Mouse (Mus musculus) thymus, adult 2 months (tissue): Measurements from ENCODE around the gene Dnah12.

Experiments
- CTCF ChIP-seq: fragments of 200-500 bp; IDR thresholded peaks from 2 replicates; pipeline ENCODE4 v1.5.1; 2012; ENCODE audit warnings: mild to moderate bottlenecking, control low read depth, low read length, moderate library complexity, borderline replicate concordance; ENCODE audit not compliant: control insufficient read depth, poor library complexity, insufficient read depth; ENCODE audit errors: extremely low read depth
- POLR2A ChIP-seq: fragments of 200-500 bp; IDR thresholded peaks from 2 replicates; pipeline ENCODE4 v1.6.1; 2012; ENCODE audit warnings: mild to moderate bottlenecking, low read length, control low read depth, moderate library complexity; ENCODE audit not compliant: control insufficient read depth, poor library complexity, insufficient read depth; ENCODE audit errors: extremely low read depth

DNA sequence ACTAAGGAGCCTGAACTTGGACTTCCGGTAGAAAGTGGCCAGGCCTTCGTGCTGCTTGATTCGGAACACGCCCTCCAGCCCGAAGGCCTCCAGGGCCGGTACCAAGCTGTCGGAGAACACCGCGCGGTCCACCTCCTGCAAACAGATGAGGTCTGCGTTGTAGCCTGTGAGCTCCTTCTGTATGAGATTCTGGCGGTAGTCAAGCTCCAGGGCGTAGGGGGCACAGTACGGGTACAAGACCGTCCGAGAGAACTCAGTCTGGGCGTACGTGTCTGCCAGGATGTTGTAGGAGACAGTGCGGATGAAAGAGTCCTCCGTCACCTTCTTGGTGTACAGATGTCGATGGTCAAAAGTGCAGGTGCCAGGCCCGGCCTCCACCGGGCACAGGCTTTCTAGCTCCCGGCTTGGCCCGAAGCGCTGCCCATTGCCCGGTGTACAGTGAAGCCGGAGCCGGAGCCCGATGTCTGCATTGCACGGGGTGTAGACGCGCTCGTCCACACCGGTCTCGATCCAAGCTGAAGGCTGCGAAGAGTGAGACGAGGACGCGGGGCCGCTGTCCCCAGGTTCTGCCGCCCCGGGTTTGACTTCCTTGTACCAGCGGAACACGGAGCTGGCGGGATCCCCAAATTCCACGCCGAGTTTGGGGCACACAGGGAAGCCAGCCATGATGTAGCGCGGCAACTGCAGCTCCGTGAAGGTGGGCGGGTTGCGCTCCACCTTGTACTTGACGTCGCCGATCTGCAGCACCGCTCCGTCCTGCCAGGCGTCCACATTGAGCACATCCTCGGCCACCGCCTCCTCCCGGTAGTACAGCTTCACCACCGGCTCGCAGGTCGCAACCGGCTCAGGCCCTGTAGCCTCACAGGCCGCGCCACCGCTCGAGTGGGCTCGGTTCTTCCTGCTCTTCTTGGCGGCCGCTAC lies 24.4 kb upstream of the Dnah12 start:
- TF ChIP-seq CTCF = no peak
- no peak for TF ChIP-seq POLR2A
